Mouse (Mus musculus) lung, adult 2 months (tissue): Measurements from ENCODE around the gene Baiap2.

Source experiments
- CTCF ChIP-seq: fragments of 200-500 bp; IDR thresholded peaks from 2 replicates; pipeline ENCODE4 v1.5.1; 2011; ENCODE audit warnings: mild to moderate bottlenecking, low read length, control low read depth; ENCODE audit not compliant: insufficient read depth
- POLR2A ChIP-seq: fragments of 200-500 bp; IDR thresholded peaks from 2 replicates; pipeline ENCODE4 v1.6.1; 2011; ENCODE audit warnings: low read depth, mild to moderate bottlenecking, control low read depth, low read length, borderline replicate concordance; ENCODE audit errors: extremely low read depth

- TF ChIP-seq CTCF (no peak), POLR2A (no peak)
Observed at GRCm38 (mm10) chr11:119937772-119938502, 4.6 kb upstream of the Baiap2 start.
